Mouse (Mus musculus) lung, postnatal 36 days (tissue): ENCODE results near the gene Prpf6.
A peak's percentile ranks its signal among the peaks of the same experiment; 100 is the strongest.

Experiments
- DNase-seq: peaks from one replicate; pipeline ENCODE4 v3.0.0; 2022; ENCODE audit warnings: mixed read lengths

The Prpf6 gene

DNA sequence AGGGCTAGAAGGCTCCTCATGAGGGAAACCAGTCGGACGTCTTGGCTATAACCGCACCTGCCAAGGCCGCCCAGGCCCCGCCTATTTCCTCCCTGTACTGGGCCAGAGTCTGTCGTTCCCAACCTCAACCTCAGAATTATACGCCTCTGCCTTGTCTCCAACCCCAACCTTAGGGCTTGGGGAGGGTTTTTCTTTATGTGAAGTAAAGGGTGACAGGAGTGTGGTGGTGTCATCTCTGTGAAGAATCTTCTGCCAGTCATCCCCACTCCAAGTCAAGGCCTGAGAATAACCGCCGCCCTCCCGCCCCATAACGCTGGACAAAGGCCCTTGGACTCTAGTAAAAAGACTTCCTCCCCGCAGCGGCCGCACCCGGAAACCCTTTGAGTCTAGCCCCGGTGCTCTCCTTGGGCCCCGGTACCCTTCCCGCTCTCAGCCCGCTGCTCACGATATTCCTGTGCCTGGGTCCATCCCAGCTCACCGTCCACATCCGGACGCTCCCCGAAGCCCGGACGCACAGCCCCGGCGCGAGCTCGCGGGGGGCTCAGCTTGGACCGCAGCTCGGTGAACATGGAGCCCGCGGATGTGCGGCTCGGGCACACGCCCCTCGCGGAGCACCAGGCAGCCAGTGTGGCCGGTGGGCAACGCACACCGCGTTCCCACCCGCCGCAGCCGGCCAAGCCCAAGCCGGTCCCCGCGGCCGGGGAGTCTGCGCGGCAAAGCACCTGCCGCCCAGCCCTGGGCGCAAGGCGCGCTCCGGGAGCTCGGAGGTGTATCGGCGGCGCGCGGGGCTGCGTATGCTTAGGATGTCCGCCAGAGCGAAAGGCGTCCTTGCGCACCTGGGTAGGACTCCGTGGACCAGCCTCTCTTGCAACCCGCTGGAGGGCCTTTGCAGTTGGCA, 7.0 kb downstream of the Prpf6 start, which contains the start of gene Samd10:
Gene Samd10 (minus strand): TSS at position 759 of the 898 bp plus-strand sequence.
- DNase-seq, result peak; percentile 81

DNA sequence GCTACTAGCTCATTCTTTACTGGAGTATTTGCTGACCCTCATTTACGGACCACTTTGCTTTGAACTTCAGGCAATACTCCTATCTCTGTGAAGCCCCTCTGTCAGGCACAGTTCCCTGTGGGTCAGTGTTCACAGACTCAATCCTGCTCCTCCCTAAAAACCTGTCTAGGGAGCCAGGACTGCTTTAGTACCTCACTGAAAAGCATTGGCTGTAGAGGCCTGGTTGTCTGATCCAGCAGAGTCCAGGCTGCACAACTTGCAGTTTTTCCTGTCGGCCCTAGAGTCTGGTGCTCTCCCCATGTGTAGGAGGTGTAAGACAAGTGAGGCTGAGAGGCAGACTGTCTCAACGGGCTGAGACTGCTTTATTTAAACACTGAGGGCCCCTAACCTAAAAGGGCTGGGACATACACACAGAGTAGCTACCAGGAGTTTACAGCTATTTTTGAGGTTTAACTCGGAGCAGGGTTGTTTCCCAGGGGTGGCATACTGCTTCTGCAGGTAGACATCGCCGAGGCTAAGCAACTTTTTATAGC, 8.6 kb downstream of the Prpf6 start:
- no peak for DNase-seq

DNA sequence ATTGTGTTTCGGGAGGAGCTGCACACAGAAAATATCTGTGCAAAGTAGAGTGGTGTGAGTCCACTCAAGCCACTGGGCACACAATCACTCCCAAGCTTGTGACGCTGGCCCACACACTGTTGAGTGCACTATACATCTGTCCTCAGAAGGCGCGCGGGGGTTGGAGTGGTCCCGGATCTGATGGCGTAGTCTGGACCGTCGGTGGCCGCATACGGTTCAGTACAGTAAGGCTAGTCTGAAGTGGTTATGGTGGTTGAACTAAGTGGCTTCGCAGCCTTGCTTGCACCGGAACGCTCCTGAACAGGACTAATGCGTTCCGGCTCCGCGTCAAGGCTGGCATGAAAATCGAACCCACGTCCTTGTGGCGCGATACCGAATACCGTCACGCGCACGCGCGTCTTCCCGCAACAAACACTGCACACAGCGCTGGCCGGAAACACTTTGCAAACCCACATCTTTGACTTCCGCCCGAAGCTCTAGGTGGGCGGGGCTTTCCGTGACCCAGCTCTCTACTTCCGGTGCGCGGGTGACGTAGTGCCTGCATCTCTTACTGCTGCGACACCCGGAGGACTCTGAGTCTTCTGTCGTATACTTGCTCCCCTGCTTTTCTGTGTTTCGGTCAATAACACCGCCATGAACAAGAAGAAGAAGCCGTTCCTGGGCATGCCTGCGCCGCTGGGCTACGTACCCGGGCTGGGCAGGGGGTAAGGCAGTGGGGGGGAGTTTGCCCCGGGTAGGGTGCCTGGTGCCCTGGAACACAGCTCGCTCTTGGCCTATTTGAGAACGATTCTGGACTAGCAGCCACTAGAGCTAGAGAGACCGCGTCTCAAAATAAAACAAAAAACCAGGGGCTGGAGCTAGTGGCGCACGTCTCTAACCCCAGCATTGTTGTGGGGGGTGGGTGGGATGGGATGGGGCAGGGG, 9.4 kb downstream of the Prpf6 start:
- DNase-seq, result peak; percentile 98

DNA sequence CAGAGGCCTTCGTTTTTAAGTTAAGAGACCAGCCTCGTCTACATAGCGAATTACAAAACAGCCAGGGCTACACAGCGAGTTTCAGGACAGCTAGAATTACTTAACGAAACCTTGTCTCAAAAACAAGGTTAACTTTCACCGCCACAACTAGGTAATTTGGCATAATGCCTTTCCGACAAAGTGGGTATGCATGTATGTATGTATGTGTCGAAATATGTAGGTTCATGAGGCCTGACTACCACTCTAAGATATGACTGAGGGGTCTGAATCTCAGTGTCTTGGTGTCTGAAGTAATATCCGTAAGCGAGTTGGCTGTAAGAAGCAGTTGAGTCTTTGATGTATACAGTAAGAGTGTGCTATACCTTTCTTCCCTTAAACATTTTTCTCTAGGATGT, 10.1 kb downstream of the Prpf6 start:
- no peak for DNase-seq

DNA sequence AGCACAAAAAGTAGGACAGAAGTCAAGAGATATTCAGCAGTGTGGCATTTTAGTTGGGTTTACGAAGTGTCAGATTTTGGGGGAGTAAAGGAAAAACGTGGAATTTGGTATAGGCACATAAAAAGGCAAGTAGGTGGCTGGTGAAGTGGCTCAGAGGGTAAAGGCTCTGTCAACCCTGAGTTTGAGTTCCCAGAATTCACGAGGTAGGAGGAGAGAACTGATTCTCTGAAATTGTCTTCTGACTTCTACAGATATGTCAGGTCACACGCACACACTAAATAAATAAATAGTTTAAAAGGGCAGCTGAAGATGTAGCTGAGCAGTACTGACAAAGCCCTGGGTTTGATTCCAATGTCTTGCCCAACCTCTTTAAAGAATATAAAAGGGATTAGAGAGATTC, 10.7 kb downstream of the Prpf6 start:
- DNase-seq, result no peak

DNA sequence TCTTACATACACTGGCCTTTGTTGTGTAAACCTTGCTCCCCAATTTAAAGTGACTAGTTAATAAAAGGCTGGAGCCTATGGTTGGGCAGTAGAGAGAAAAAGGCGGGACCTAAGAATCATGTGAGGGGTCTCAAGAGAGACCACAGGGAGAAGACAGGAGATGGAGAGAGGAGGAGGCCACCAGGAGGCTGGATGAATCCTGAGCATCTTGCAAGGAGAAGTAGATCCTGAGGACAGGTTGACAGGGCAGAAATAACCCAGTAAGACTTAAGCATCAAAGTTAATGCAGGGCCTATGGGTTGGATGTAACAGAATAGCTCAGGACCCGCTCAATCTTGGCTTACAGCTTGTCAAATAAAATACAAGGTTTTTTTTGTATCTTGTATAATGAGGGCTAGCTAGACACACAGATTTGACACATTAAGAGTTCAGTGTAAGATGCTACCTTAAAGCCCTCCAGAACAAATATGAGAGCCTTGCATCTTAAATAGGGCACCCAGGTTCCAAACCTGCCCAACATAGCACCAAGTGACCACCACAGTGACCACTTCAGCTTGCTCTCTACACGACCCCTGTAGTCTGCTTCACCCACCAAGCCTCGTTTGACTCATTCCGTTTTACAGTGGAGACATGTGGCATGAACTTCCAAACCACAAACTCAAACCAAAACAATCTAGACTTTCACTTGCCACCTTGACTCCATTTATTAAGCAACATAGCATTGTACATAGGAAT, 27.3 kb downstream of the Prpf6 start:
- DNase-seq, result no peak

DNA sequence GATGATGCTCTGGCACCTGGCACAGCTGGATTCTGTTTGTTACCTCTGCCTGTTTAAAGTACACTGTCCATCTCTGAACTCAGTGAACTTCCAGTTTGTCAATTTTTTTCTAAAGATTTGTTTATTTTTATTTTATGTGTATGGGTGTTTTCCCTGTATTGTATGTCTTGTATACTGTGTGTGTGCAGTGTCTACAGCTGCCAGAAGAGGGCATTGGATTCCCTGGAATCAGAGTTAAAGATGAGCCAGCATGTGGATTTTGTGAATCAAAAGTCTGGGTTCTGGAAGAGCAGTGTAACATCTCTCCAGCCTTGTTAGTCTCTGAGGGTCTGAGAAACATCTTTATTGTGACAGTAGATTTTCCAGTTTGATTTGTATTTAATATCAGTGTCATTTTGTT, 31.7 kb downstream of the Prpf6 start:
- peak; percentile 52 for DNase-seq

DNA sequence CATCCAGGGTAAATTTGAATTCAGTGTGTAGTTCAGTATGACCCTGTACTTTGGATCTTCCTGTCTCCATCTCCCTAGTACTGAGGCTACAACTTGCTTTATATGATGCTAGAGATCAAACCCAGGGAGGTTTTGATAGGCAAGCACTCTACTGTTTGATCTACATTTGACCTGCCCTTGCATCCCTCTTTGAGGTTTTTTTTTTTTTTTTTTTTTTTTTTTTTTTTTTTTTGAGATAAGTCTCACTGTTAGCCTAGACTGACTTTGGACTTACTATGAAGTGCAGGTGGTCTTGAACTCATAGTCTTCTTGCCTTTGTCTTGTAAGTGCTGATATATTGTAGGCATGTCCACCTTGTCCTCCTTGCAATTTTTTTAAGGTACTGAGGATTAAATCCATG, 36.8 kb downstream of the Prpf6 start:
- DNase-seq, result no peak

DNA sequence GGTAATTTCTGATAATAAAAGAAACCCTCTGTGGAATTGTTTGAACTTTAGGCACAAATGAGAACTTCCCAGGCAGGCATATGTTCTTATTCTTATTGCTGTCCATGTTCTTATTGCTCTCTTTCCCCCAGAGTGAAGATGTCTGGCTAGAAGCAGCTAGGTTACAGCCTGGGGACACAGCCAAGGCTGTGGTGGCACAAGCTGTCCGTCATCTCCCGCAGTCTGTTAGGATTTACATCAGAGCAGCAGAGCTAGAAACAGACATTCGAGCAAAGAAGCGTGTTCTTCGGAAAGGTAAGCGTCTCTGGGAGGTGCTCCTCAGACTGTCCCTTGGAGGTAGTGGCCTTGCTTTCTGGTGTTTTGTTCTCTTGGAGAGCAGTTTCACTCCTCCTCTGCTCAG, 41.0 kb downstream of the Prpf6 start:
- no peak for DNase-seq

DNA sequence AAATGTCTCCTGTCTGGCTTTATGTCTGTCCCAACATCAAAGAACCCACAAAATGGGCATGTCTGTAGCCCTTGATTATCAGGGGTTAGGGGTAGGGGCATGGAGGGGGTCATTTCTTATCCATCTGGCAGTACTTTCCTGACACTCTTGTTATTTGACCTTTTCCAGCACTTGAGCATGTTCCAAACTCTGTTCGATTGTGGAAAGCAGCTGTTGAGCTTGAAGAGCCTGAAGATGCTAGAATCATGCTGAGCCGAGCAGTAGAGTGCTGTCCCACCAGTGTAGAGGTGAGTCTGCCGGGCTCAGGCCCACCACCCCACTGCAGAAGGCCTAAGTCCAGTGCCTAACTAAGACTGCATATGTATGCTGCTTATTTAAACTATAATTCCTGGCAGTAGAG, 44.2 kb downstream of the Prpf6 start:
- DNase-seq, result no peak

DNA sequence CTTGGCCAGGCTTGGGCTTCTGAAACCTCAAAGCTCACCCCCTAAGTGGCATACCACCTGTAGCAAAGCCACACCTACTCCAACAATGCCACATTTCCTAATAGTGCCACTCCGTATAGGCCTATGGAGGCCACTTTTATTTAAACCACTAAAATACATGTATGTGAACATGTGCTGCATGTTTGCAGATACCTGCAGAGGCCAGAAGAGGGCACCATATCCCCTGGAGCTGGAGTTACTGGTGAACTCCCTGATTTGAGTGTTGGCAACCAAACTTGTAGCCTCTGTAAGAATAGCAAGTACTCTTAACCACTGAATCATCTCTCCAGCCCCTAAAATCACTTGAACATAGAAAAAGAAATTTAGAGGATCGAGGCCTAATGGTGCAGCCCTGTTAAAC, 52.7 kb downstream of the Prpf6 start:
- DNase-seq, result peak; percentile 73

DNA sequence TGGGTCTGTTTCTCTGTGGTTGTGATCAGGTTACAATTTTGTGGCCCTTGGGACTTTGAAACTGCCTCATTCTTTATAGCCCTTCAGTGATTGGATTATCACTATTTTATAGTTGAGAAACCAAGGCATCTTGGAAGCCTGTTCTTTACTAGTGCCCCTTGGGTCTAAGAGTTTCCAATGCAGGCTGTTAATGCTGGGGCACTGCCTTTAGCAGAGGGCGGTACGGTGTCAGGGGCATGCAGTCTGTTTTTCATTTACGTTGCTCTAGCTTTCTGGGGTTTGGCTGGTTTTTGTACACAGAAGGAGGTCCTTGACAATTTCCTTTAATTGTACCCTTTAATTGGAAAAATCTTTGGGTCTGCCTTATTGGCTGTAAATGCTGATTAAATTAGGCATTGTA, 54.0 kb downstream of the Prpf6 start:
- no peak for DNase-seq

DNA sequence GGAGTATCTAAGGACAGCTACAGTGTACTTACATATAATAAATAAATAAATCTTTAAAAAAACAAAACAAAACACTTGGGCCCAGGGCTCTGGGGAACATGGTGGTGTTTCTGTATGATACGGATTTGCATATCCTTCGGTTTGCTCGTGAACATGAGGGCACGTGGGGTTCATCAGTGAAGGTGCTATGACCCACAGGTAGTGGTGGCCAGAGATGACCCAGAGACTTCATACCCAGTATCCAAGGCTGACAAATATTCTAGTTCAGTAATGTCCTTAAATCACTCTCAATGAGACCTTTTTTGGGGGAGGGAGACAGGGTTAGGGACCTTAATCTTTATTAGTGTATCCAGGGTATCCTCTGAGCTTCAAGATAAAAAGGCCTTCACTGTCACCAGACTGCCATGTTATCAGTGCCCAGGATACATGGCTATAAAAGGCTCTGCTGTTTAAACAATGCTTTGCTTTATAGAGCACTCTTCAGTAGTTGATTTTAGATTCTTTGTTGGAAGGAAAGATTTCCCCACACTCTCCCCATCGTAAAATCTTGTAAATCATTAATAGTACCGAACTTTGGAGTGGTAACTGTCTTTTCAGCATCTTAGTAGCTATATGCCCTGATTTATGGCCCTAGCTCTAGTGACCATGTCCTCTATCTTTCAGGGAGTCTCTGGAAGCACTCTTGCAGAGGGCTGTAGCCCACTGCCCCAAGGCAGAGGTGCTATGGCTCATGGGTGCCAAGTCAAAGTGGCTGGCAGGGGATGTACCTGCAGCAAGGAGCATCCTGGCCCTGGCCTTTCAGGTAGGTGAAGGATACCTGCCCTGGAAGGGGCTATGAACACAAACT, 55.2 kb downstream of the Prpf6 start:
- no peak for DNase-seq

DNA sequence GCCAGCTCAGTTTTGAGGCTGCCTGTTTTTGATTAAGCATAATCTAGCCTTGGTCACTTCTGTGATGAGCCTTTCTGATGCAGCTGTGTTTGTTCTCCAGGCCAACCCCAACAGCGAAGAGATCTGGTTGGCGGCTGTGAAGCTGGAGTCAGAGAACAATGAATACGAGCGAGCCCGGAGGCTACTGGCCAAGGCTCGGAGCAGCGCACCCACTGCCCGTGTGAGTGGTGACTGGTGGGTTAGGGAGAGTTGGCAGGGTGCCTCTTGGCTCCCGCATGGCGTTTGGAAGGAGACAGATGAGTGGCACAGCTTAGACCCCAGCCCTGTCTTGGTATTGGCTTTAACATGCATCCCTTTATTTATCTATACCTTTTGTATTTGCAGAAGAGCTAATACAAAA, 57.3 kb downstream of the Prpf6 start:
- no peak for DNase-seq

DNA sequence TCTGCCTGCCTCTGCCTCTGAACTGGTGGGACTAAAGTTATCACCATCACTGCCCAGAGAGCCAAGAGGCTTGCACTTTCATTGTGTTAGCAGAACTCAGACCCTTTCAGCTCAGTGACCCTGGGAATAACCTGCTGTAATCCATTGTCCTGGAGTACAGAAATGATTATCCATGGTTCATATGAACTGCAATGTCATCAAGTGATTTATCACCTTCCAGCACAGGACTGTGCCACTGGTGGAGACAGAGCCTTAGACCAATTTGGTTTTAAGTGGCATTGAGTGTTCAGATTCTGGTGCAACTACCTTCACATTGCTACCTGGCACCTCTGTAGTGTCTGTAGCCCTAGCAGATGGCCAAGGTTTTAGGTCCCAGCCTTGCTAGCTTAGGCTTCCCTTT, 61.4 kb downstream of the Prpf6 start:
- no peak for DNase-seq

DNA sequence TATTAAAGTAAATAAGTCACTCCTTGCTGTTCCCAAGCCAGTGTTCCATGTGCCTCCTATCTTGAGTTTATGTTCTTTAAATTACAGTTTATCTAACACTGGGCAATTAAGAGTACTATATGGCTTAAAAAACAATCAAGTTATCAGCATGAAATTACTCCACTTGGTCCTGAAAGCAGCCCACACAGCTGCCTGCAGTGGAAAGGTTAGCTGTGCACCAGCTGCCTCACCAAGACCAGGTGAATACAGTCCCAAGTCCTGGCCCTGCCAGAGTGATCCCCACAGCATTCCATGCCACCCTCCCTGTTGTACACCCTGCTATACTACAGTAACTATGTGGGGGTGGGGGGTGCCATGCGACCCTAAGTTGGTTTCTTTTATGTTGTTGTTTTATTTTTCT, 61.9 kb downstream of the Prpf6 start:
- no peak for DNase-seq

DNA sequence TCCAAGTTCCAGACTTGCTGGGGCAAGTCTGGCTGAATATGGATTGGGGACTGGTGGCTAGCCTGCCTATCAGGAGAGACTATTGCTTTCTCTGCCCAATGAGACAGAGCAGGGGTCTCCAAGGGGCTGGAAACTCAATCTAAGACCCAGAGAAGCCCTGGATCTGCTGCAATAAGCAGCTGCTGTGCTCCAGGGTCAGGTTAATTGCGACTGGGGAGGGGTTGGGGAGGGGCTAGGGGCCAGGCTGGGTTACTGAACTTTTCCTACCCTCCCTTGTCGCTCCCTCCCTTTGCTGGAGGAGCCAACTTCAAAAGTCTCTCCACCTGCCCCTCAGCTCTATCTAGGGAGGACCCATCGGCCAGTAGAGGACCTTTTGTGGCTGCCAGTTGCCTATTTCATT, 65.1 kb downstream of the Prpf6 start, which contains the start of gene Gm29797:
Gene Gm29797 (plus strand): TSS at position 301 of the 400 bp plus-strand sequence.
- DNase-seq, result no peak

DNA sequence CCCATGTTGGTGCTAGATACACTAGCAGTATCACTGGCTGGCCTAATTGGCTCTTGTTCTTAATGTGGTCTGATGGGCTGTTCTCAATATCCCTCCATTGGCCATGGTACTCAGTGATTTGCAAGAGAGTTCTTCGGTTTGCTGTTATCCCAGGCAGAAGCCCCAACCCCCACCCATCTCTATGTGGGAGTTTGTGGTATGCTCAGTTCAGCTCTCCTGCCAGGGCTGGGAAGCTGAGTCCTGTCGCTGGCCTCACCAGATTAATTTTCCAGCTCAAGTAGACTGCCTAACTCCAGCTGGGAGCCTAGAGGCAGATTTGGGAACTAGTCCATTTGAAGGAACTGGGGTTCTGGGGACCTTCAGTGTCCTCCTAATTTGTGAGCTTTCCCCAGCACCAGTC, 65.8 kb downstream of the Prpf6 start:
- DNase-seq, result no peak

DNA sequence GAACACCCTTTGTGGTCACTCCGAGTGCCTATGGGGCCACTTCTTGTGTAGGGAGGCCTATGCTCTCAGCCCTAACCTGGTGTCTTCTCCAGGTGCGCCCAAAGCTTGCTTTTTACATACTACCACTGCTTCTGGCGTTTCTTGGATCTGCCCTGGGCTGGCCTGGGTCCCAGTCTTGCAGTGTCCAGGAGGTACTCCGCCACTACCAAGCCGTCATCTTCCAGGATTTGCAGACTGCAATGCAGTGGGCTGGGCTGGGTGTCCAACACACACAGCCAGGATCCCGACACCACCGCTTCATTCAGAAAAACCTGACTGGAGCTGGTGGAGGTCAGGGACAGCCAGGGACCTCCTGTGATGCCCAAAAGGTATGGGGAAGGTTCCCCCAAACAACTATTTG, 66.9 kb downstream of the Prpf6 start:
- DNase-seq, result no peak

DNA sequence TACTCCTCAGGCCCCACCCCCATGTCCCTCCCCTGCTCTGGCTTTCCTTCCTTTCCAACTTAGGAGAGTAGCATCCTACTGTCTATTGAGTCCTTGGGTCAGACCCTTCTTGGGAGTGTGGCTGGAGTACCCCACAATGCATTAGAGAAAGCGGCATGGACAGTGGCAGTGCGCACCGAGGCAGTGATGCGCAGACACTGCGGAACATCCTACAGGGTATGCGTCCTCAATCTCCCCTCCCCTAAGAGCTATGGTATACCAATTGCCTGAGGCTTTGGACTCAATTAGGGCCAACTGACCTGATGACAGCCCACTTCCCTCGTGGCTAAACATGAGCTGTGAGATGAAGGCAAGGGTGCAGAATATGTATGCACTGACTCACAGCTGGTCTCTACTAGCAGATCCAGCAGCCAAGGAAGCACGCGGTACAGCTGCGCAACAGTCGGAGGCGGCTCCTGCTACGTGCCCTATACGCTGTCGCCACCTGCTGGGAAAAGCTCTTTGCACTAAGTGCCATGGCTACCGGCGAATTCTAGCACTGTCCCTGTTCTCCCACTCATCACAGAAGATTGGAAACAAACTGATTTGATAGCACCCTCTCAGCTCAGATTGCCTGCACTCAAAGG, 67.4 kb downstream of the Prpf6 start:
- peak; percentile 84 for DNase-seq

DNA sequence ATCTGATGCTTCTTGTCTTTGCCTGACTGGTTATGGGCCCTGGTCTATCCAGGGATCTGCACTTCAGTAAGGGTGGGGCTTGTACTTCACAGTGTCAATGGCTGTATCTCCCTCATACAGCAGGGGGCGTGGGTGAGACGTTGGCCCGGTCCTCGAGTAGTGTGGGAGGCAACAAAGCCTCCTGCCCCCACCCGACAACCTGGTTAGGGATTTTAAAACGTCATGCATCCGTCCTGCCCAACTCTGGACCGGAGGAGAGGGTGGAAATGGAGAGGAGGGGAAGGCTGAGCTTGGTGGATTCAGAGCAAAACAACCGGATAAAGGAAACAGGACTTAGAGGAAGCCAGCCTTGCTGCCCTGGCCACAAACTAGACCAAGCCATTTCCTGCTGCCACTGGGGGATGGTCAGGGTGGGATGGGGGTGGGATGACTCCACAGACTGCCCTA, 68.0 kb downstream of the Prpf6 start:
- DNase-seq, result peak; percentile 96
